Mouse (Mus musculus): ENCODE results near the gene Trpt1.

- TF ChIP-seq CTCF (IDR thresholded peaks at IDR 0.05; ENCODE audit: control insufficient read depth, insufficient read depth, low read length) (peak; percentile 58), POLR2A (IDR thresholded peaks at IDR 0.05; ENCODE audit: borderline replicate concordance, control insufficient read depth, low read depth, low read length) (peak; percentile 31; the same call in 1 of the 2 replicates)
Observed at GRCm38 (mm10) chr19:6979486-6980380, 16.2 kb upstream of the Trpt1 start.

Measured in bone marrow, adult 2 months (tissue).